Mouse (Mus musculus): ENCODE data around the gene Glrx5.
A peak's percentile ranks its signal among the peaks of the same experiment; 100 is the strongest.

Glrx5 gene

DNA sequence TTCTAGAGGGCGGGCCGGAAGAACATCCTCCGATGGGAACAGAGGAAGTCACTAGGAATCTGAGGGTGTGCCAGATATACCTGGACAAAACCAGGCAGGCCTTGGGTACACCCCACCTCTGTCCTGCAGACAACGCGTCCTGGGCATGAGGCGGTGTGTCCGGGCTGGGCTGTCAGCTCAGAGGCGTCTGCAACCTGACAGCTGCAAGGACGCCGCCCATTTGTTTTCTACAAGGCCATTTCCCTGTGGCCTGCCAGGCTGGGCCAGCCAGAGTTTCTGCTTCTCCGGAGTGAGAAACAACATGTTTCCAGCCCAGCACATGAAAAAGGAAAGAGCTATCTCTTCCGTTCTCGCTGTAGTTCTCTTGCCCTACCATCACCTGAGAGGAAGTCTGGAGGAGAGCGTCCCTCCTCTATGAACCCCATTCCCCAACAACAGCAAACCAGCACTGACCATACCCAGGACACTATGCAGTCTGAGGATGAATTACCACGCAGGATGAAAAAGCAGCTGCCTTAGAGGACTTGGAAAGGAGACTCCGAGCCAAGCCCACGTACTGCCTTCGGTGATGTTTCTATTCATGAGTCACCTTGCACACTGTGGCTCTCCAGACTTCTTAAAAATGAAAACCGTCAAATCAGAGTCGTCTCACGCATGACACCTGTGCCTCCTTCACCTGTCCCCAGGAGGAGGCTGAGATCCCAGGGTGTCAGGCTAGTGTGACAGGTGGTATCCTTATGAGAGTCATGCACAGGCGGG, 27.4 kb upstream of the Glrx5 start:
- DNase-seq = no peak

DNA sequence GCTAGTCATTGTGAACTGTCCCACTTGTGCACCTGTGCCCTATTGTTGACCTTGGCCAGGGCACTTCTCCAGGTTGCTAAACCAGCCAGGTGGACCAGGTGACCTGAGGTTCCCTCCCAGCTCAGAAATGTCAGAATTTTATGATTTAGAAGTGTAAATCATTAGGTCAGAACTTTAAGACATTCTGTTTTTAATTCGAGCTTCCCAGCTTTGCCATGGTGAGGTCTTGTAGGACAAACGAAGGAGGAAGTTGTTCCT, 26.8 kb upstream of the Glrx5 start:
- no peak for DNase-seq

- no peak for DNase-seq
Measured at GRCm38 (mm10) chr12:105008150-105008549, 24.3 kb upstream of the Glrx5 start.

- DNase-seq = no peak
Measured at GRCm38 (mm10) chr12:105008752-105009178, 23.7 kb upstream of the Glrx5 start.

DNA sequence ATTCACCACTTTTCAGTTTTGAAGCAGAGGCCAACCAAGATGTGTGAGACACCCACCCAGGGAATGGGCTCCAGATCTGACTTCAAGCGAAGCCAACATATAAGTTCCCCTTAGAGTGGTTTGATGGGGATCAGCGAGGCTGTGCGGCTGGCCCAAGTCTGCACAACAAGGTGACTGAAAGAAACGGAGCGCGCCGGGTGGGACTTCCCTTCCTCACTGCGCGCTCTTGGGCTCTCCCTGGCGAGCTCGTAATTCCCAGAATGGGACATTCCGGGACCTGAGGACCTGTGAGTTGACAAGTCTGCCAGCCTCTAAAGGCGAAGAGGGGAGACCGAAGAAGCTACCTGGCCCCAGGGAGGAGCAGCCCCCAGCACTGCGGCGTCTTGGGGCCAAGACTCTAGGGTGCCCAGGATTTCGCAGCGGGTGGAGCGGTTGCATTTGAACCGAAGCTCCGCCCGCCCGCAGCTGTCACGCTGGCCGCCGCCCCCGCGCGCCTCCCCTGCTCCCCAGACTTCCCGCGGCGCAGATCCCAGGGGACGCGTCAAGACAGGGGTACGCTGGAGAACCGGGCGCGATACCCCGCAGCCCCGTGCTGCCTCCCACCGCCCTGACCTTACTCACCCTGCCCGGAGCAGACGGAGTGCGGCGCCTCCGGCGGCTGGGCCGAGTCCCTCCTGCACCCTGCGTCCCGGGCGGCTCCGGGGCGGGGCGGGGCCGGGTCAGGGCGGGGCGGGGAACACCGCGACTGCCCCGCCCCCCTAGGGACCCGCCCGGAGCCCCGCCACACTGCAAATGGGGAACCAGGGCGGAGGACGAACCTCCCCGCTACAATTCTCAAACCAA, 22.9 kb upstream of the Glrx5 start, which contains the start of gene Syne3:
Gene Syne3 (minus strand): TSS at position 440 of the 843 bp plus-strand sequence.
- peak; percentile 71 for DNase-seq

- DNase-seq = no peak
Measured at GRCm38 (mm10) chr12:105010213-105010790, 22.2 kb upstream of the Glrx5 start.

DNA sequence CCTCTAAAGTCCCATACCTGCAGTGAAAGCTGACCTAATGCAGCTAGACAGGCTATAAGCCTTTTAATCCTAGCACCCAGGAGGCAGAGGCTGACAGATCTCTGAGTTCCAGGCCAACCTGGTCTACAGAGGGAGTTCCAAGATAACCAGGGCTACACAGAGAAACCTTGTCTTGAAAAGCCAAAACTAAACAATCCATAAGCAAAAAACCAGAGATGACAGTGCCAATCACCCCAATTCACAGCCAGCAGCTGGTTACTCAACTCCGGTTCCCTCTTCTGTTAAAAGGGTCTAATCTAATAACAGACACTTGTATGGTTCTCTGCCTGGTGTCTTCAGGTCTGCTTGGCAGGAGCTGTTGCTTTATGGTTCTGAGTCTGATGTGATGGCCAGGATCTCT, 20.9 kb upstream of the Glrx5 start:
- DNase-seq = no peak

DNA sequence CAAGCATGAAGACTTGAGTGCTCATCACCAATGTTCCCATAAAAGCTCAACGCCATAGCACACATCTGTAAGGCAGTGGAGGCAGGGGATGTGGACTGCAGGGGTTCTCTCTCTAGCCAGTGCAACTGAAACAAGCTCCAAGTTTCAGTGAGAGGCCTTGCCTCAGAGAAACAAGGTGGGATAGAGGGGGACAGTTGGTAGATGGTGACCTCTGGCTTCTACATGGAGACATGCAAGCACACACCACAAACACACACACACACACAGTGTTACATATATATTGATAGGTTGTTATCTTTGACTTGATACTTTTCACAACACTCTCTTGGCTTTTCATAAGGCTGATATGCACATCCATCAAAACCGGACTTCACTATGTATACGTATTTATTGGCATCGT, 20.2 kb upstream of the Glrx5 start:
- no peak for DNase-seq

GRCm38 (mm10) chr12:105013065-105013464, 19.4 kb upstream of the Glrx5 start:
- peak; percentile 76 for DNase-seq

DNA sequence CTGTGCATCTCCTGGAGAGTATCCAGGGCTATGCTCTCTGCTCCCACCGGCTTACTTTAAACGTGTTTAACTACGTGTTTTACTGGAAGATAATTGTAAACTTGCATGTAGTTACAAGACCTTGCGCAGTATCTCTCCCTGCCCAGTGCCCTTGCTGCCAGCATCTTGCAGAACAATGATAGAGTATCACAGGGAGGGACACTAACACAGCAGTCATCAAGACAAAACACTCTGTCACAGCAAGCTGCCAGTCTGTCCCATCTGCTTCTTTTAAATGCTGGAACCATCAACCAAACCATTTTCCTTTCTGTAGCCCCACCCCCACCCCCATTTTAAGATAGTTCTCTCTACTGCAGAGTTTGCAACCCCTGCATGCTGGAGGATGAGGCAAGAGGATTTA, 16.3 kb upstream of the Glrx5 start:
- no peak for DNase-seq

DNA sequence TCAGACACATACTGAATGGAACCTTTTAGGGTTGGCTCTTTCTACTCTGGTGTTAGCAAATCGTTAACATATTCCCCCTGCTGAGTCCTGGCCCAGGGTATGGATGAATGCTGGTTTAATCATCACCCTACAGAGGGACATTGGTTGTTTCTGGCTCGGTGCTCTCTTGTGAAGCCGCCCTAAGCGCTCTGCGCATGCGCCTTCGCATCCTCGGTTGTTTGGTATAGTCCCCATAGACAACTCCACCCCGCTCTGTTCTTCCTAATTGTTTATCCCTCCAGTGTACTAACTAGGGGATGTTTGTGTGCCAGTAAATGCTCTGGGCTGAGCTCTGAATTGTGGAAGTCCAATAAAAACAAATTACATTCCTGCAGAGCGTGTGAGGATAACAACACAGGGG, 15.8 kb upstream of the Glrx5 start:
- no peak for DNase-seq

DNA sequence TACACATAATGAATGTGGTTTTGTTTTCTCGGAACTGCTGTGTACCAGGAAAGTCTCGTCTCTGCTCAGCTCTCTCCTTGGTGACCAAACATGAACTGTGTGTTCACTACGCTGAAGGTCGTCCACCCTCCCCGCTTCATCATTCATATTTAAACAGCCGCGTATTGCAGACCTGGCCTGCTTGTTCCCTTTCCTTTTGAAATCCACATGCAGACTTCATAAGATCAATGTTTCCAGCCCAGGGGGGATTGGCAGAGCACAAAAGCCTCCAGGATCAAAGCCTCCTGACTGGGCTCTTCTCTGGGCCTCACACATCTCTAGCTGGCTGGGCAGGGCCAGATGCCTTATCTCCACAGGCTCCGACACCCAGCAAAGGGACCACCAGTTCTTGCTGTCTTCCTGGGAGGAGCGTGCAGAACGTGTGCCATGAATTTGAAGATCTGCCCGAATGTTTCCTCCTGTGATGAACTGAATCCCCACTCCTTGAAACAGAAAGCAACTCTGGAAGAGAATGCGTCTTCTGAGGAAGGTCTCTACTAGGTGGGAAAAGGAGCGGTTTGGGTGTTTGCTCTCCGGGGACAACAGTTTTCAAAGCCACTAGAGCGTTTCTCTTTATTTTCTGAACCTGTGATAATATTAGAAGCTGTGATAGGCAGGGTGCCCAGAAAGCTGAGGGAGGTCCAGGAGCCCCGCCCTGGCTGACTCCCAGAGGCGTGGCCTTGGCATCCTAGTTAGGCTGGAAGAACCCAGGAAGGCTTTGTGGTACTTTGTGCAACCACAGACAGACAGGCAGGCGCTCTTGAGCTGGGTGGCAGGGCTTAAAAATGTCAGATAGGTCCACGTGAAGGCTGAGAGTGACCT, 12.9 kb upstream of the Glrx5 start:
- no peak for DNase-seq

GRCm38 (mm10) chr12:105021441-105022069, 10.9 kb upstream of the Glrx5 start:
- no peak for DNase-seq

DNA sequence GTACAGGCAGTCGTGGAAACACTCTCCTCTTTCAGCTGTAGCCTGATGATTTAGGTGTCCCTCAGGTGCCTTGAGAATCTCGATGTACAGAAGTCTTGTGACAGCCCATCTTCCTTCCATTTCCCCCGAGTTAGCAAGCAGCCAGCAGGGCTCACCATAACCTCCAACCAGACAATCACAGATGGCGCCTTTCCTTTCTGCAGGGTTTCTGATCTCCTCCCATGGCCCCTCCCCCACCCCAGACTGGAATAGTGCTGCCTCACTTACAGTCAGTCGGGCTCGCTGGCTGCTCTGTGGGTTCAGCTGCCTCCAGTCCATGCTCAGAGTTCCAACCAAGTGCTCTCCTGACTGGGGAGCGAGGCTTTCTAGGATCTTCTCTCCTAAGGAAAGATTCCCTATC, 10.3 kb upstream of the Glrx5 start:
- DNase-seq = no peak

GRCm38 (mm10) chr12:105022776-105023175, 9.7 kb upstream of the Glrx5 start:
- no peak for DNase-seq

GRCm38 (mm10) chr12:105025271-105025946, 7.1 kb upstream of the Glrx5 start:
- DNase-seq = peak; percentile 49

GRCm38 (mm10) chr12:105025947-105026586, 6.4 kb upstream of the Glrx5 start:
- DNase-seq = no peak

- DNase-seq = peak; percentile 61
Measured at GRCm38 (mm10) chr12:105027323-105027991, 5.0 kb upstream of the Glrx5 start.

GRCm38 (mm10) chr12:105029890-105030289, 2.6 kb upstream of the Glrx5 start:
- no peak for DNase-seq
